Mouse (Mus musculus) embryo, embryonic 11 days (tissue): ENCODE measurements around the gene Ikzf3.

Experiments used
- DNase-seq: peaks from one replicate; pipeline ENCODE4 v3.0.0-alpha.2; 2015

Gene Ikzf3

GRCm38 (mm10) chr11:98443688-98444087, 102.1 kb downstream of the Ikzf3 start:
- DNase-seq, result no peak

DNA sequence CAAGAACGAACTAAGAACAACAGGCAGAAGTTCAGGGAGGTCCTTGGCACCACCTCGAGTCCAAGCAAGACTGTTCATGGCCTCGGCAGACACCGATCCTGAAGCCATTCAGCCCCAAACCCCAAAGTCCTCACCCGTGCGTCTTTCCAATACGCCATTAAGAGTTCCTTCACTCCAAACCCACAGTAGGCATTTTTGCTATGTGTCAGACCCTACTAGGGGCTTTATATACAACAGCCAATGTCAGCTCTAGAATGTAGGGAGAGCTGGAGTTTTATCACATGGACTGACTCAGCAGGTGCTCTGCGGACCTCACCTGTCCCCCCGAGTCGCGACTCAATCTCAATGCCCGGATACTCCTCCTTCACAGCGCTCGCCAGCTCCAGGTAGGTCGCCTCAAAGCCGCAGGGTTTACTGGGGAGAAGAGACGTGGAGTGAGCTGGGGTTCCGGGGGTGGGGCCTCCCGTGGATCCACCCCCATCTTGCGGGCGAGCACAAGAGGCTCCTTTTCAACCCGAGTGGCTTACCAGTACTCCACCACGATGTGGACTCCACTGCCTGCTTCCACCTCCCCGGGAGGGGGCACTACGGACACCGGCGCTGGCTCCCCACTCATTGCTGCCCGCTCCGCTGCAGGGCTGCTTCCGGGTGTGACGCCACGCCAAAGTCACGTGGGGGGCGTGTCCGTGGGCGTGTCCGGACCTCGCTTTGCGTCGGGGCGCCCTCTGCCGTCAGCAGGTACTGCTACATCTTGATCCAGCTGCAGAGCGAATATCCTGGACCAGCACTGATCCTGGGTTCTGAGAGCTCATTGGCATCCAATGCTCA, 107.3 kb downstream of the Ikzf3 start, which contains the start of gene Mien1:
Gene Mien1, minus strand, starts transcription at position 661 of the 828 bp plus-strand sequence.
- peak; percentile 93 for DNase-seq

DNA sequence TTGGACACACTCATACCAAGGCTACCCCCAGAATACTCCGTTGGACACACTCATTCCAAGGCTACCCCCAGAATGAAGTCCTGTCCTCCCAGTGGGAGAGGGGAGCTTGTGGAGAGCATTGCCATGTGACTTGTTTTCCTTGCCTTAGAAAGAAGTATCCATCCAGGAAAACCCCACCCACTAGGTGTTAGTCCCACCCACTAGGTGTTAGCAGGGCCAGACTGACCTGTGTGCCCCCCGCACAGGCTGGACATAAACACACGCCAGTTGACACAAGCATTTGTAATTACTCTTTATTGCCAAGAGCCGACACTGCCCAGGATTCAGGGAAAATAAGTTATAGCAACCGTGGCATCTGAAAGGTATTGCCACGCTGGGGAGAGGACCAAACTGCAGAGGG, 108.4 kb downstream of the Ikzf3 start:
- no peak for DNase-seq

- no peak for DNase-seq
Observed at GRCm38 (mm10) chr11:98435723-98436122, 110.1 kb downstream of the Ikzf3 start.

DNA sequence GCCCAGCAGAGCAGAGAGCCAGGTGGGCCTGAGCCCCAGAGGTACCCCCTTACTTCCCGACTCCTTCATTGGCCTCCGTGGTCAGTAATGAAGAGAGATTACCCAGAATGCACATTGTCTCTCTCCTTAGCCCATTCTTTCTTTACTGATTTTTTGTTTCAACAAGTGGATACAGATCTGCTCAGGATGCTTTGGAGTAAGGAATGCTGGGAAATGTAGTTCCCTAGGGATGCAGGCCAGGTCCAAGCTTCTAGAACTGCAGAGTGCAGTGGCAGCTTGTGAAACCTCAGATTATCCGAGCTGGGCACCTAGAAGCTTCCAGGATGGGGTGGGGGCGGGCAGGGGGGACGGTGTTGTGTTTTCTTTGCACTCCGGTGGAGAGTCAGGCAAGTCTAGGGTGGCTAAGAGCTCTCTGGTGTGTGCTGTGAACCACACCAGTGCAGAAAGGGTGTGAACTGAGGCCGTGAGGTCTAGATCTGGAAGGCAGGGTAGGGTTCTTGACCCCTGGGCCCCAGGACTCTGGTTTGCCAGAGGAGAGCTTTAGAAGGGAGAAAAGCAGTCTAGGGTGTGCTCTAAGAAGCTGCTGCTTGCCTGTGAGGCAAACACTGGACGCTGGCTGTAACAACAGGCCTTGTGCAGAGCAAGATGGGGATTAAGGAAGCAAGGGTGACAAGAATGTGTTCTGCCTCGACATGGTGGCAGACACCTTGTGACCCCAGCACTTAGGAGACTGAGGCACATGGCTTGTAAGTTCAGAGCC, 113.9 kb downstream of the Ikzf3 start:
- DNase-seq, result no peak

GRCm38 (mm10) chr11:98428436-98428835, 117.4 kb downstream of the Ikzf3 start:
- no peak for DNase-seq

- no peak for DNase-seq
Observed at GRCm38 (mm10) chr11:98426592-98426991, 119.2 kb downstream of the Ikzf3 start.

DNA sequence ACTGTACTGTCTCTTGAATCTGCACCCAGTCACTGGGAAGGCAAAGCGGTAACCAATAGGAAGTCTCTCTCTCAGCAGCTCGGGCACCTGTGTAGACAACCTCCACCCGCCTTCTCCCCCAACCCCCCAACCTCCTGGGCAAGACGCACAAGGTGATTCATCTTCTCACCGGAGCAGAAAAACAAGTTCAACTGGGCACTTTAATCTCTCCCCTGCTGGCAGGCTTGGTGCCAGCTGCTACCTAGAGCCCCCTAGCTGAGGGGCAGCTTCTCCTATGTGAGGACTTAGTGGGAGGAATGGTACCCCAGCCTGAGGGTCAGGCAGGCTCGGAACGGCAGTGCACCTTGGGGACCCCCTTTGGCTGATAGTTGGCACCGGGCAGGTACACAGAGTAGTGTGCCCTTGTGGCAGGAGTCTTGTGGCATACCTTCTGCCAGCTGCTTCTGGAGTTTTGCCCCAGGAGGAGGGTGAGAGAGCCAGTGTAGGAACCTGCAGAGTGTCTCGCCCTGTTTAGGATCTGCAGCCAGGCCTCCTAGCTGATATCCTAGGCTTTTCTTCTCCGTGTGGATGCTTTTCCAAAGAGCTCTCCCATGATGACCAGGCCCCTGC, 126.8 kb downstream of the Ikzf3 start:
- DNase-seq, result no peak

DNA sequence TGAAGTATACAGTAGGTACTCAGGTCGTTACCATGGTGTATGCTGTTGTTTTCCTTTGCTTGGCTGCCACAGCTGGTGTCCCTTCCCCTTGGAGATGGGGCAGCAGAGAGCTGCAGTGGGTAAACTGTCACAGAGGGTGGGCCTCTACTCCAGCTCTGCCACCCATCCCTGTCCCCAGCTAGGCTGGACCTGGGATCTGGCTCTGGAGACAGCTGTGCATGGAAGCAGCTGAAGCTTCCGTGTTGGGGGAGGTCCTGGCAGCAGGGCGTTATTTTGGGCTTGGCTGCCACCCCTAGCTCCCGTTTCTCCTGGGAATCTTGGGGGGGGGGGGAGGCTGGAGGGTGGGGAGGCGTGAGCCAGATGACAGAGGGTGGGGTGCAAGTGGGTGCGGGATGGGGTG, 127.6 kb downstream of the Ikzf3 start:
- DNase-seq, result no peak

- DNase-seq, result no peak
Observed at GRCm38 (mm10) chr11:98417074-98417473, 128.8 kb downstream of the Ikzf3 start.
